Mouse (Mus musculus) embryonic facial prominence, embryonic 13.5 days (tissue): Measurements from ENCODE around the gene Brwd1. TPM values are rescaled to one million over a fixed set of nuclear protein-coding genes. Genes with fewer than 3 reads are reported as not detected.
"Not testable (repeated sequence)": the region's sequence is repeated elsewhere in the genome, so short reads cannot be mapped to it uniquely, and the experiment has no call there.

ENCODE experiments used
- ATAC-seq: fragments of 200-750 bp; cut with Nextera tagmentation; 2 replicates; pipeline ENCODE4 v1.8.0; 2017; ENCODE audit warnings: low read depth; ENCODE audit not compliant: insufficient number of reproducible peaks, insufficient read depth, low FRiP score, low TSS enrichment
- H3K27ac ChIP-seq: fragments of 300-500 bp; sonication (generic); 2 replicates; pipeline ENCODE4 v1.5.1; 2015; ENCODE audit warnings: moderate library complexity, mild to moderate bottlenecking, inconsistent platforms
- H3K27me3 ChIP-seq: fragments of 300-500 bp; sonication (generic); 2 replicates; pipeline ENCODE4 v1.6.1; 2015; ENCODE audit warnings: mild to moderate bottlenecking, inconsistent platforms
- H3K36me3 ChIP-seq: fragments of 300-500 bp; sonication (generic); 2 replicates; pipeline ENCODE4 v1.6.1; 2015; ENCODE audit warnings: mild to moderate bottlenecking, inconsistent platforms
- H3K4me1 ChIP-seq: fragments of 300-500 bp; sonication (generic); 2 replicates; pipeline ENCODE4 v1.6.1; 2015; ENCODE audit warnings: inconsistent platforms
- H3K4me2 ChIP-seq: fragments of 300-500 bp; sonication (generic); 2 replicates; pipeline ENCODE4 v1.6.1; 2015; ENCODE audit warnings: moderate library complexity, mild to moderate bottlenecking, inconsistent platforms
- H3K4me3 ChIP-seq: fragments of 300-500 bp; sonication (generic); 2 replicates; pipeline ENCODE4 v1.5.1; 2015; ENCODE audit warnings: mild to moderate bottlenecking, inconsistent platforms
- H3K9ac ChIP-seq: fragments of 300-500 bp; sonication (generic); 2 replicates; pipeline ENCODE4 v1.6.1; 2015; ENCODE audit warnings: mild to moderate bottlenecking, inconsistent platforms
- H3K9me3 ChIP-seq: fragments of 300-500 bp; sonication (generic); 2 replicates; pipeline ENCODE4 v1.6.1; 2016; ENCODE audit warnings: inconsistent platforms
- WGBS: fragments of 180-500 bp; shearing (Covaris S2); methylation state at CpG from one replicate; pipeline ENCODE4 v1.1.7; 2015; ENCODE audit warnings: mixed read lengths; 5-methylcytosine and 5-hydroxymethylcytosine counted together
- polyA plus RNA-seq: library from polyadenylated mRNA; unstranded; fragments of >200 nt; fragmentation: Nextera tagmentation; extraction: Ambion mirVana; gene quantifications from 2 replicates; pipeline ENCODE4 v1.2.1, GENCODE M21; 2015

Gene Brwd1
- polyA plus RNA-seq, 1 experiment from 2014 or later: 113 TPM

- H3K9ac ChIP-seq, ATAC-seq, H3K9me3 ChIP-seq, H3K4me3 ChIP-seq, H3K36me3 ChIP-seq, H3K27ac ChIP-seq, H3K4me2 ChIP-seq, H3K27me3 ChIP-seq: not testable (repeated sequence)
- 55% methylated on average over 1 of the region's 1 CpGs for WGBS
- peaks cover 15% of the 10 kb centered on the region for H3K4me1 ChIP-seq
Measured at GRCm38 (mm10) chr16:95961484-95961883, 120.8 kb downstream of the Brwd1 start.

DNA sequence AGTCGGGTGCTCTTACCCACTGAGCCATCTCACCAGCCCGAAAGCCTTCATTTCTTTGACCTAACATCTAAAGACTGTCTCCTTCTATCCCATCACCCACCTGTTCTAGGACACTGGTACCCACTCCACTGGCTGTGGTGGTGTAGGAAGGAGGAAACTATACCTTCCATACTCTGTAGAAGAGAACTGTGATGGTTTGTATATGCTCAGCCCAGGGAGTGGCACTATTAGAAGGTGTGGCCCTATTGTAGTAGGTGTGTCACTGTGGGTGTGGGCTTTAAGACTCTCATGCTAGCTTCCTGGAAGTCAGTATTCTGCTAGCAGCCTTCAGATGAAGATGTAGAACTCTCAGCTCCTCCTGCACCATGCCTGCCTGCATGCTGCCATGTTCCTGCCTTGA lies 121.6 kb downstream of the Brwd1 start:
- ATAC-seq, H3K27ac ChIP-seq, H3K4me3 ChIP-seq, H3K36me3 ChIP-seq, H3K9ac ChIP-seq, H3K27me3 ChIP-seq, H3K9me3 ChIP-seq, H3K4me2 ChIP-seq: not testable (repeated sequence)
- H3K4me1 ChIP-seq: peaks cover 15% of the 10 kb centered on the region
- WGBS: 90% methylated on average over 2 of the region's 2 CpGs

- no peak overlapping the region for H3K9ac ChIP-seq
- H3K4me1 ChIP-seq: peaks cover 13% of the 10 kb centered on the region
- H3K4me3 ChIP-seq: no peak overlapping the region
- no peaks in the 10 kb centered on the region for H3K27me3 ChIP-seq
- ATAC-seq: no peak
- no peak overlapping the region for H3K4me2 ChIP-seq
- 84% methylated on average over 8 of the region's 8 CpGs for WGBS
- no peak overlapping the region for H3K27ac ChIP-seq
- no peaks in the 10 kb centered on the region for H3K9me3 ChIP-seq
- H3K36me3 ChIP-seq: no peaks in the 10 kb centered on the region
Measured at GRCm38 (mm10) chr16:95958080-95958479, 124.2 kb downstream of the Brwd1 start.

DNA sequence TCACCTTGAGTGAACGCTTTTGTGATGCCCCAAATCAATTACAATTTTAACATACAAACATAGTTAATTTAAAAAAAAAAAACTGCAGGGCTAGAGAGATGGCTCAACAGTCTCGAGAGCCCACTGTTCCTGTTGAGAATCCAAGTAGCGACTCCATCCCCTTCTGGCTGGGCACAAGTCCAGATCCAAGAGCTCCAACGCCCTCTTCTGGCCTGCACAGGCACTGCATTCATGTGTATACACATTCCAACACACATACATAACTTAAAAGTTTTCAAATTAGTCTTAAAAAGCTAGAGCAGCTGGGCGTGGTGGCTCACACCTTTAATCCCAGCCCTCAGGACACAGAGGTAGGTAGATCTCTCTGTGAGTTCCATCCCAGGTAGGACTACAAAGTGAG lies 125.7 kb downstream of the Brwd1 start:
- H3K27ac ChIP-seq: no peak overlapping the region
- H3K27me3 ChIP-seq: no peaks in the 10 kb centered on the region
- ATAC-seq: no peak
- H3K36me3 ChIP-seq: no peaks in the 10 kb centered on the region
- no peak overlapping the region for H3K4me3 ChIP-seq
- H3K9me3 ChIP-seq: no peaks in the 10 kb centered on the region
- H3K4me2 ChIP-seq: no peak overlapping the region
- H3K4me1 ChIP-seq: no peaks in the 10 kb centered on the region
- 58% methylated on average over 5 of the region's 5 CpGs for WGBS
- no peak overlapping the region for H3K9ac ChIP-seq

DNA sequence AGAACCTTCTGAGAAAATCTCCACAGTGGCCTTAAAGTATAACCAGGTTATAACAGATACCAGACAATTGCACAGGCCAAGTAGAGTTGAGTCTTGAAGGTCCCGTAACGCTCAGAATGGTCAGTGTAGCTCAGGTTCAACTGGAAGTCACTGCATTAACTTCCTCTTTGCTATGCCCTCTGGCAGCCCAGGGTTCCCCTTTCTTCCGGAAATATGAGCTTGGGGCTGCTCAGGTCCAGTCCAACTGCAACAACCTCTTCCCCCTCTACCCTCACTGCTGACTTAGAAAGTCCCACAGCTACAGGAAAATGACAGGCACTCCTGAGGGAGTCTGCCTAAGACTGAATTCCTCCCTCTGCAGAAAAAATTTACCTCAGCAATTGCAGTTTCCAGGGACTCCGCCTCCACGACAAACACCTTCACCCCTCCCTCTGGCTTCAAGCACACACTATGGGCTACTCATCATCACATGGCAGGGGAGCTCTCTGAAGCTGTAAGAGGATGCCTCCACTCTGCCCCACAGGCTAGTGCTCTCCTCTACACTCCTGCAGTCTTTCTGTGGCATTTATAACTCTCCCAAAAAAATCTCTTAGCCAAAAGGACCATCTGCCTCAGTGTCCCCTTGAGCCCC lies 126.5 kb downstream of the Brwd1 start:
- ATAC-seq: no peak
- Histone ChIP-seq H3K9ac (no peak overlapping the region), H3K27me3 (no peaks in the 10 kb centered on the region), H3K4me1 (no peaks in the 10 kb centered on the region), H3K9me3 (no peaks in the 10 kb centered on the region), H3K27ac (no peak overlapping the region), H3K4me3 (no peak overlapping the region), H3K4me2 (no peak overlapping the region), H3K36me3 (no peaks in the 10 kb centered on the region)
- WGBS: 52% methylated on average over 5 of the region's 5 CpGs

DNA sequence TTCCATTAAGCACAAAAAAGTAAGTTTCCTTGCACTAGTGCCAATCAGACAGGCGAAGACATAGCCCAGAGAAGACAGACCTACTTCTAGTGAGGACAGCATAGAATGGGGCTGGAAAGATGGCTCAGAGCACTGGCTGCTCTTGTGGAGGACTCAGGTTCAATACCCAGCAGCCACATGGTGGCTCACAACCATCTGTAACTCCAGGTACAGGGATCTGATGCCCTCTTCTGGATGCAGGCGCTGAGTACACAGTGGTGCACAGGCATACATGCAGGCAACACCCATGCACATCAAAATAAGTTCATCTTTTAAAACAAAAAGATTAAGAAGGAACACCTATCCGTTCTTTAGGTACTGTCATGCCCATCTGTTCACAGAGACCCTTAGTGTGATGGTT lies 128.0 kb downstream of the Brwd1 start:
- WGBS: 88% methylated on average over 3 of the region's 3 CpGs
- H3K9me3 ChIP-seq: no peaks in the 10 kb centered on the region
- no peak overlapping the region for H3K4me3 ChIP-seq
- no peak overlapping the region for H3K4me2 ChIP-seq
- no peak for ATAC-seq
- H3K27ac ChIP-seq: no peak overlapping the region
- no peaks in the 10 kb centered on the region for H3K27me3 ChIP-seq
- H3K36me3 ChIP-seq: no peaks in the 10 kb centered on the region
- no peak overlapping the region for H3K9ac ChIP-seq
- no peaks in the 10 kb centered on the region for H3K4me1 ChIP-seq

DNA sequence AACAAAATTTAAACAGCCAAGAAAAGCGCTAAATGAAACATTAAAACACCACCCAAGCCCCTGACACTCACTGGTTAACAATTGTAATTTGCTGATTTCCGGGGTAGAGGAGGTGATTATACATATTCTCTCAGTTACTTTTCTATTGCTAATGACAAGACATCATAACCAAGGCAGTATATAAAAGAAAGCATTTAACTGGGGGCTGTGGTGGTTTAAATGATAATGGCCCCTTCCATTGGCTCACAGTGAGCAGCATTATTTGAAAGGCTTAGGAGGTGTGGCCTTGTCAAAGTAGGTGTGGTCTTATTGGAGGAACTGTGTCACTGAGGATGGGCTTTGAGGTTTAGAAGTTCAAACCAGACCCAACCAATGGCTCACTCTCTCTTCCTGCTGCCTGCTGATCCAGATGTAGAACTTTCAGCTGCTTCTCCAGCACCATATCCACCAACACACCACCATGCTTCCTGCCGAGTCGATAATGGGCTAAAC lies 129.1 kb downstream of the Brwd1 start:
- Histone ChIP-seq H3K36me3 (no peaks in the 10 kb centered on the region), H3K4me2 (no peak overlapping the region), H3K9me3 (no peaks in the 10 kb centered on the region), H3K4me3 (no peak overlapping the region), H3K27me3 (no peaks in the 10 kb centered on the region), H3K4me1 (no peaks in the 10 kb centered on the region), H3K9ac (no peak overlapping the region), H3K27ac (no peak overlapping the region)
- ATAC-seq: no peak
- 91% methylated on average over 4 of the region's 4 CpGs for WGBS

- Histone ChIP-seq H3K27ac (no peak overlapping the region), H3K36me3 (no peaks in the 10 kb centered on the region), H3K9me3 (no peaks in the 10 kb centered on the region), H3K4me2 (no peak overlapping the region), H3K4me1 (peaks cover 6% of the 10 kb centered on the region; the same call in 1 of the 2 replicates), H3K27me3 (no peaks in the 10 kb centered on the region), H3K4me3 (no peak overlapping the region), H3K9ac (no peak overlapping the region)
- WGBS: 98% methylated on average over 2 of the region's 2 CpGs
- no peak for ATAC-seq
Measured at GRCm38 (mm10) chr16:95951471-95951870, 130.9 kb downstream of the Brwd1 start.

DNA sequence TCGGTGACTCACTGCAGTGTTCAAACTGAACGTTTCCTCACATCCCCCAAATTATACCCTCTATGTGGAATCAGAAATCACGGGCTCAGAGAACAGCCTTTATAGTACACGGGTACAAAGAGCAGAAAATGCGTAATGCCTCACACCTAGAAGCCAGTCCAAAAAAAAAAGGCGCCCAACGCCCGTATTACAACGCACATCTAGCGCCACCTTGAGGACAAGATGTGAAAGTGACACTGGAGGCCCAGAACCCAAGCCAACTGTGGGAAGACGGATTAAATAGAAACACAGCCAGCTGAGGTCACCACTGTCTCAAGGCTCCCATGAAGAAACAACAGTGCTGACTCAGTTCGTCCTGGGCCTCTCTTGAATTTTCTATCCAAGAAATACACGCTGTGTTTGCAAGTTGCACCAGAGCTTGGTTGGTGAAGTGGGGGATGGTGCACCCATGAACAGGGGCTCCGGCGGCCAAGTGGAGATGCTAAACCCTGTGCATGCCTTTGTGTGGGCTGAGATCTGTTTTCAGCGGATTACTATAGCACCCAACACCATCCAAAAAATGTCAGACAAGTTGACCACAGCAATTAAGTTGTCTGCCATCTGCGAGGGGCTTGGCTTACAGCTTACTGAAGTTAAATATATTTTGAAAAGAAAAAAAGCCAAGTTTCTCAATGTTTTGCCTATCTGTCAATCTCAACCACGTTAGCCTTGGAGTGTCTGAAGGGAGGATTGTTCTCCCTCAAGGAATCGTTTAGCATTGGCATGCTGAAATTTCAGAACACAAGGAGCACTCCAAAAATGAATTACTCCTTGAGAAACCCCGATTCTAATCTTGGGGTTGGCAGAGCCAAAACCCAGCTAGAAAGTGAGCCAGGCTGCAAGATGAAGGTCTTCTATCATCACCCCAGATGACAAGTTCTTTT lies 136.7 kb downstream of the Brwd1 start:
- H3K27ac ChIP-seq: peak overlapping the region; percentile 85
- H3K27me3 ChIP-seq: peaks cover 3% of the 10 kb centered on the region; the same call in 1 of the 2 replicates
- peak; percentile 90 for ATAC-seq
- peaks cover 23% of the 10 kb centered on the region for H3K4me1 ChIP-seq
- H3K4me2 ChIP-seq: peak overlapping the region; percentile 37
- no peak overlapping the region for H3K9ac ChIP-seq
- no peak overlapping the region for H3K4me3 ChIP-seq
- WGBS: 18% methylated on average over 20 of the region's 20 CpGs
- H3K36me3 ChIP-seq: no peaks in the 10 kb centered on the region
- no peaks in the 10 kb centered on the region for H3K9me3 ChIP-seq

- H3K4me3 ChIP-seq: no peak overlapping the region
- no peak overlapping the region for H3K9ac ChIP-seq
- H3K4me1 ChIP-seq: peaks cover 23% of the 10 kb centered on the region
- 73% methylated on average over 6 of the region's 6 CpGs for WGBS
- no peak overlapping the region for H3K4me2 ChIP-seq
- no peak for ATAC-seq
- H3K27ac ChIP-seq: no peak overlapping the region
- no peaks in the 10 kb centered on the region for H3K36me3 ChIP-seq
- H3K27me3 ChIP-seq: peaks cover 3% of the 10 kb centered on the region; the same call in 1 of the 2 replicates
- H3K9me3 ChIP-seq: no peaks in the 10 kb centered on the region
Measured at GRCm38 (mm10) chr16:95943186-95943585, 139.1 kb downstream of the Brwd1 start.
